Mouse (Mus musculus) liver, embryonic 14.5 days (tissue): Measurements from ENCODE around the gene Proser1. TPM values are rescaled to one million over a fixed set of nuclear protein-coding genes. Genes with fewer than 3 reads are reported as not detected.

Experiments used
- ATAC-seq: fragments of 200-750 bp; cut with Nextera tagmentation; 2 replicates; pipeline ENCODE4 v1.8.0; 2017; ENCODE audit warnings: moderate number of reproducible peaks, mild to moderate bottlenecking, moderate library complexity; ENCODE audit not compliant: insufficient read depth
- DNase-seq, 3 experiments: peaks; one replicate each; pipeline ENCODE4 v3.0.0-alpha.2; 2012 to 2013; ENCODE audit warnings: low read depth in 3 of 3, low spot score in 3 of 3
- H3K27ac ChIP-seq: fragments of 300-500 bp; sonication (generic); 2 replicates; pipeline ENCODE4 v1.5.1; 2014; ENCODE audit warnings: moderate library complexity, mild to moderate bottlenecking, control low read depth, inconsistent platforms
- H3K27me3 ChIP-seq: fragments of 300-500 bp; sonication (generic); 2 replicates; pipeline ENCODE4 v1.6.1; 2014; ENCODE audit warnings: mild to moderate bottlenecking, low read length, moderate library complexity; ENCODE audit not compliant: control insufficient read depth, insufficient read depth
- H3K36me3 ChIP-seq: fragments of 300-500 bp; sonication (generic); replicated peaks from 2 replicates; pipeline ENCODE4 v1.6.1; 2014; ENCODE audit warnings: low read depth; ENCODE audit not compliant: control insufficient read depth, insufficient read depth
- H3K4me1 ChIP-seq, 2 experiments: fragments of 200-500 bp in 1 of 2; fragments of 300-500 bp in 1 of 2; sonication (generic) in 1 of 2; replicated peaks; 2 replicates each; pipeline ENCODE4 v1.6.1; 2012 to 2014; ENCODE audit warnings: antibody characterized with exemption in 1 of 2, inconsistent platforms in 1 of 2, low read length in 1 of 2; ENCODE audit not compliant: control insufficient read depth in 2 of 2, insufficient read depth in 2 of 2
- H3K4me2 ChIP-seq: fragments of 300-500 bp; sonication (generic); 2 replicates; pipeline ENCODE4 v1.6.1; 2014; ENCODE audit warnings: low read depth, mild to moderate bottlenecking, control low read depth, moderate library complexity
- H3K4me3 ChIP-seq, 2 experiments: fragments of 200-500 bp in 1 of 2; fragments of 300-500 bp in 1 of 2; sonication (generic) in 1 of 2; 2 replicates each; pipeline ENCODE4 v1.5.1; 2012 to 2014; ENCODE audit warnings: low read depth in 2 of 2, low read length in 2 of 2, mild to moderate bottlenecking in 2 of 2, control low read depth in 1 of 2, inconsistent platforms in 1 of 2, moderate library complexity in 1 of 2; ENCODE audit not compliant: insufficient read depth in 1 of 2
- H3K9ac ChIP-seq: fragments of 300-500 bp; sonication (generic); replicated peaks from 2 replicates; pipeline ENCODE4 v1.6.1; 2014; ENCODE audit warnings: mild to moderate bottlenecking, control low read depth, moderate library complexity
- H3K9me3 ChIP-seq: fragments of 300-500 bp; sonication (generic); 2 replicates; pipeline ENCODE4 v1.6.1; 2016; ENCODE audit warnings: low read length, mixed read lengths; ENCODE audit not compliant: control insufficient read depth
- CTCF ChIP-seq: IDR thresholded peaks from 2 replicates; pipeline ENCODE4 v1.5.1; 2016; ENCODE audit warnings: antibody characterized with exemption, low read depth, control low read depth
- EP300 ChIP-seq: IDR thresholded peaks from 2 replicates; pipeline ENCODE4 v1.6.1; 2016; ENCODE audit warnings: antibody characterized with exemption, low read depth
- WGBS: fragments of 180-500 bp; shearing (Covaris S2); extraction: QIAGEN DNeasy Blood & Tissue Kit; methylation state at CpG from one replicate; pipeline ENCODE4 v1.1.7; 2014; ENCODE audit not compliant: insufficient replicate concordance; 5-methylcytosine and 5-hydroxymethylcytosine counted together
- polyA plus RNA-seq, 2 experiments: library from polyadenylated mRNA; depleted of rRNA in 1 of 2; stranded (reverse) in 1 of 2; unstranded in 1 of 2; fragments of >200 nt; fragmentation: Nextera tagmentation in 1 of 2; extraction: Ambion mirVana in 1 of 2; gene quantifications; 2 replicates each; pipeline versions ENCODE4 v1.2.1 to v1.2.3; 2012 to 2014

Gene Proser1
- polyA plus RNA-seq, 2 experiments: 2.5 to 3.3 TPM

DNA sequence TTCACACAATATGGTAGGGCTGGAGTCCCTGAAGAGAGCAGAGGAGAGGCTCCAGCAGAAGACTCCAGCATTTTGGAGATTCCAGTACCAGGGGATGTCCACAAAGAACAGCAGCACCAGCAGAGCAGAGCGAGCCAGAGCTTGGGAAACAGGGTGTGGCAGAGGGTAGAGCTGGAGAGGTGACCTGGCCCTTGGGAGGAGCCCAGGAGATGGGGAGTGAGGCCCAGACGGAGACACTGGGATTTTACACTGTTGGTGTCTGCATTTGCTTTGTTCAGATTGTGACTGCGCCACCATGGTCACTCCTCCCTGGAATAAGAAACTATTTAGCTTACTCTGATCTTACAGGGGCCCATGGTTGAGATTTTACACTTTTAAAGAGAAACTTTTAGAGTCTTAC, 16.7 kb upstream of the Proser1 start:
- 76% methylated on average over 3 of the region's 3 CpGs for WGBS
- Histone ChIP-seq H3K9me3 (no peaks in the 10 kb centered on the region), H3K4me1 (no peaks in the 10 kb centered on the region), H3K4me2 (no peak overlapping the region), H3K27ac (no peak overlapping the region), H3K9ac (no peak overlapping the region), H3K4me3 (no peak overlapping the region), H3K36me3 (no peaks in the 10 kb centered on the region; the same call in 1 of the 2 replicates), H3K27me3 (no peaks in the 10 kb centered on the region)
- ATAC-seq: no peak
- no peak for TF ChIP-seq EP300
- no peak for TF ChIP-seq CTCF
- DNase-seq: no peak

DNA sequence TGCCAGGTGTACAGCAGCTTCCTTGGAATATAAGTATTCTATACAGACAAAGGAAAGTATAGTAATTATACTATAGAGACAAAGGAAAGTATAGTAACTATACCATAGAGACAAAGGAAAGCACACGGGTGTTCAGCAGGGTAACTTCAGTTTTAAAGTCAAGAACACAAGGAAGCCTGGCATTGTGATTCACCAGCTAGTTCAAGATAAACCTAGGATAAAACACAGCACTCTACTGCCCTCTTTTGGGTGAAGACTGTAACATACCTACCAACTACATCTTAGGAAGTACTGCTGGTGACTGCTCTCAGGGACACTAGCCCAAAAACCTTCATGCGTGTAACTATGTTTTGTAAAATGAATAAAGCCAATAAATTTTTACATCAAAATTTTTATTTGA, 15.3 kb upstream of the Proser1 start:
- Histone ChIP-seq H3K9me3 (no peaks in the 10 kb centered on the region), H3K4me3 (no peak overlapping the region), H3K4me2 (no peak overlapping the region), H3K4me1 (no peaks in the 10 kb centered on the region), H3K9ac (no peak overlapping the region), H3K27ac (no peak overlapping the region), H3K36me3 (peaks cover 4% of the 10 kb centered on the region; the same call in 1 of the 2 replicates), H3K27me3 (no peaks in the 10 kb centered on the region)
- TF ChIP-seq EP300 (no peak), CTCF (peak; percentile 53)
- 12% methylated on average over 2 of the region's 2 CpGs for WGBS
- DNase-seq (peak in 2 of 3 experiments; percentile 37 to 50), ATAC-seq (no peak)

- Histone ChIP-seq H3K27ac (no peak overlapping the region), H3K4me1 (no peaks in the 10 kb centered on the region), H3K4me2 (no peak overlapping the region), H3K27me3 (no peaks in the 10 kb centered on the region), H3K36me3 (peaks cover 4% of the 10 kb centered on the region; the same call in 1 of the 2 replicates), H3K9me3 (no peaks in the 10 kb centered on the region), H3K4me3 (no peak overlapping the region), H3K9ac (no peak overlapping the region)
- ATAC-seq: no peak
- DNase-seq: no peak
- TF ChIP-seq EP300: no peak
- no peak for TF ChIP-seq CTCF
- WGBS: 84% methylated on average over 11 of the region's 11 CpGs
Observed at GRCm38 (mm10) chr3:53450666-53451065, 12.8 kb upstream of the Proser1 start.

GRCm38 (mm10) chr3:53452351-53452750, 11.1 kb upstream of the Proser1 start:
- no peak for DNase-seq
- no peaks in the 10 kb centered on the region for H3K9me3 ChIP-seq
- peaks cover 6% of the 10 kb centered on the region for H3K36me3 ChIP-seq
- no peak for ATAC-seq
- no peak overlapping the region for H3K4me3 ChIP-seq
- H3K4me1 ChIP-seq: no peaks in the 10 kb centered on the region
- H3K27me3 ChIP-seq: no peaks in the 10 kb centered on the region
- no peak for TF ChIP-seq EP300
- TF ChIP-seq CTCF: no peak
- H3K4me2 ChIP-seq: no peak overlapping the region
- H3K9ac ChIP-seq: no peak overlapping the region
- H3K27ac ChIP-seq: no peak overlapping the region
- whole genome bisulfite sequencing: 79% methylated on average over 10 of the region's 10 CpGs

GRCm38 (mm10) chr3:53453346-53453745, 10.1 kb upstream of the Proser1 start:
- no peak overlapping the region for H3K27ac ChIP-seq
- no peak for DNase-seq
- peaks cover 10% of the 10 kb centered on the region for H3K36me3 ChIP-seq
- ATAC-seq: no peak
- H3K9me3 ChIP-seq: no peaks in the 10 kb centered on the region
- no peak overlapping the region for H3K9ac ChIP-seq
- no peaks in the 10 kb centered on the region for H3K4me1 ChIP-seq
- H3K4me2 ChIP-seq: no peak overlapping the region
- no peak for TF ChIP-seq EP300
- TF ChIP-seq CTCF: no peak
- no peaks in the 10 kb centered on the region for H3K27me3 ChIP-seq
- no peak overlapping the region for H3K4me3 ChIP-seq
- WGBS: 74% methylated on average over 7 of the region's 7 CpGs
